Mouse (Mus musculus) heart, adult 2 months (tissue): ENCODE data around the gene Sec14l1.

Experiments
- CTCF ChIP-seq: fragments of 200-600 bp; IDR thresholded peaks from 2 replicates; pipeline ENCODE4 v1.8.1; 2022; ENCODE audit warnings: antibody characterized with exemption, mild to moderate bottlenecking, moderate library complexity
- EP300 ChIP-seq: fragments of 200-500 bp; IDR thresholded peaks from 2 replicates; pipeline ENCODE4 v1.6.1; 2011; ENCODE audit warnings: low read depth, low read length, control low read depth; ENCODE audit not compliant: insufficient read depth
- POLR2A ChIP-seq: fragments of 200-500 bp; IDR thresholded peaks from 2 replicates; pipeline ENCODE4 v1.6.1; 2011; ENCODE audit warnings: mild to moderate bottlenecking, low read depth, low read length, control low read depth; ENCODE audit not compliant: insufficient read depth

GRCm38 (mm10) chr11:117207436-117207835 is 92.5 kb downstream of the Sec14l1 start:
- no peak for TF ChIP-seq EP300
- no peak for TF ChIP-seq POLR2A
- TF ChIP-seq CTCF, result no peak
